Mouse (Mus musculus) lung, embryonic 16.5 days (tissue): ENCODE data around the gene Mxd3. TPM values are rescaled to one million over a fixed set of nuclear protein-coding genes. Genes with fewer than 3 reads are reported as not detected.

ENCODE experiments used
- ATAC-seq: fragments of 200-750 bp; cut with Nextera tagmentation; 2 replicates; pipeline ENCODE4 v1.8.0; 2017; ENCODE audit warnings: low read depth, mild to moderate bottlenecking, moderate library complexity
- H3K27ac ChIP-seq: fragments of 300-500 bp; sonication (generic); 2 replicates; pipeline ENCODE4 v1.5.1; 2014; ENCODE audit warnings: mild to moderate bottlenecking, control low read depth, low read length
- H3K27me3 ChIP-seq: fragments of 300-500 bp; sonication (generic); 2 replicates; pipeline ENCODE4 v1.6.1; 2014; ENCODE audit warnings: low read depth, low read length, mixed read lengths; ENCODE audit not compliant: control insufficient read depth, insufficient read depth
- H3K36me3 ChIP-seq: fragments of 300-500 bp; sonication (generic); 2 replicates; pipeline ENCODE4 v1.6.1; 2014; ENCODE audit warnings: low read length; ENCODE audit not compliant: control insufficient read depth, insufficient read depth
- H3K4me1 ChIP-seq: fragments of 300-500 bp; sonication (generic); replicated peaks from 2 replicates; pipeline ENCODE4 v1.6.1; 2014; ENCODE audit warnings: low read length, mixed read lengths; ENCODE audit not compliant: control insufficient read depth, insufficient read depth
- H3K4me2 ChIP-seq: fragments of 300-500 bp; sonication (generic); 2 replicates; pipeline ENCODE4 v1.6.1; 2014; ENCODE audit warnings: low read depth, low read length, control low read depth
- H3K4me3 ChIP-seq: fragments of 300-500 bp; sonication (generic); 2 replicates; pipeline ENCODE4 v1.5.1; 2014; ENCODE audit warnings: mild to moderate bottlenecking, low read length, control low read depth
- H3K9ac ChIP-seq: fragments of 300-500 bp; sonication (generic); 2 replicates; pipeline ENCODE4 v1.6.1; 2014; ENCODE audit warnings: low read length, control low read depth
- H3K9me3 ChIP-seq: fragments of 300-500 bp; sonication (generic); 2 replicates; pipeline ENCODE4 v1.6.1; 2016; ENCODE audit warnings: low read length; ENCODE audit not compliant: control insufficient read depth
- WGBS: fragments of 180-500 bp; shearing (Covaris S2); extraction: QIAGEN DNeasy Blood & Tissue Kit; methylation state at CpG from one replicate; pipeline ENCODE4 v1.1.7; 2014; 5-methylcytosine and 5-hydroxymethylcytosine counted together
- polyA plus RNA-seq: library from polyadenylated mRNA; unstranded; fragments of >200 nt; fragmentation: Nextera tagmentation; extraction: Ambion mirVana; gene quantifications from 2 replicates; pipeline ENCODE4 v1.2.1, GENCODE M21; 2015

Mxd3 gene
- polyA plus RNA-seq, 1 experiment from 2014 or later: 46.4 TPM

GRCm38 (mm10) chr13:55296760-55297159, 32.9 kb downstream of the Mxd3 start:
- H3K9ac ChIP-seq: no peak overlapping the region
- H3K36me3 ChIP-seq: peaks cover 39% of the 10 kb centered on the region
- H3K27ac ChIP-seq: no peak overlapping the region
- H3K27me3 ChIP-seq: no peaks in the 10 kb centered on the region
- no peaks in the 10 kb centered on the region for H3K4me1 ChIP-seq
- H3K4me3 ChIP-seq: no peak overlapping the region
- 92% methylated on average over 1 of the region's 1 CpGs for WGBS
- H3K4me2 ChIP-seq: no peak overlapping the region
- H3K9me3 ChIP-seq: no peaks in the 10 kb centered on the region
- no peak for ATAC-seq

GRCm38 (mm10) chr13:55288854-55289253, 40.8 kb downstream of the Mxd3 start:
- Histone ChIP-seq H3K9me3 (no peaks in the 10 kb centered on the region), H3K4me1 (no peaks in the 10 kb centered on the region), H3K27me3 (no peaks in the 10 kb centered on the region), H3K9ac (no peak overlapping the region), H3K36me3 (peaks cover 37% of the 10 kb centered on the region), H3K4me2 (no peak overlapping the region), H3K27ac (no peak overlapping the region), H3K4me3 (no peak overlapping the region)
- ATAC-seq: no peak
- WGBS: 85% methylated on average over 3 of the region's 3 CpGs

- H3K4me2 ChIP-seq: no peak overlapping the region
- peaks cover 42% of the 10 kb centered on the region for H3K36me3 ChIP-seq
- ATAC-seq: no peak
Measured at GRCm38 (mm10) chr13:55277646-55278045, 52.0 kb downstream of the Mxd3 start.

GRCm38 (mm10) chr13:55277203-55277602, 52.4 kb downstream of the Mxd3 start:
- Histone ChIP-seq H3K27me3 (no peaks in the 10 kb centered on the region), H3K27ac (no peak overlapping the region), H3K4me3 (no peak overlapping the region), H3K4me1 (no peaks in the 10 kb centered on the region), H3K9me3 (no peaks in the 10 kb centered on the region), H3K9ac (no peak overlapping the region), H3K36me3 (peaks cover 41% of the 10 kb centered on the region), H3K4me2 (no peak overlapping the region)
- WGBS: 86% methylated on average over 5 of the region's 5 CpGs
- ATAC-seq: no peak

More at GRCm38 (mm10) chr13:55277646-55278045, 52.0 kb downstream of the Mxd3 start:
- Histone ChIP-seq H3K9me3 (no peaks in the 10 kb centered on the region), H3K4me1 (no peaks in the 10 kb centered on the region), H3K27me3 (no peaks in the 10 kb centered on the region), H3K9ac (no peak overlapping the region), H3K27ac (no peak overlapping the region), H3K4me3 (no peak overlapping the region)
- 86% methylated on average over 5 of the region's 5 CpGs for whole genome bisulfite sequencing

Other genes with a start within 250 kb of the Mxd3 start
- gene Uimc1, start 229.5 kb downstream of the Mxd3 start, polyA plus RNA-seq: 30.9 and 34.7 TPM in 2 replicates
- gene Zfp346, start 224.5 kb downstream of the Mxd3 start, polyA plus RNA-seq: 15.1 and 20.0 TPM in 2 replicates
- not detected in 2 replicates for gene Gm17617, start 196.3 kb downstream of the Mxd3 start, polyA plus RNA-seq
- gene Fgfr4, start 177.2 kb downstream of the Mxd3 start, polyA plus RNA-seq: 26.3 and 27.7 TPM in 2 replicates
- gene Nsd1, start 120.0 kb downstream of the Mxd3 start, polyA plus RNA-seq: 50.7 and 56.2 TPM in 2 replicates
- gene Prelid1, start 9.3 kb downstream of the Mxd3 start, polyA plus RNA-seq: 466 and 483 TPM in 2 replicates
- gene Rab24, start 7.9 kb downstream of the Mxd3 start, polyA plus RNA-seq: 76.9 and 84.3 TPM in 2 replicates
- gene Lman2, start 33.0 kb upstream of the Mxd3 start, polyA plus RNA-seq: 101 and 103 TPM in 2 replicates
- 1.4 and 2.1 TPM in 2 replicates for gene Rgs14, start 39.9 kb upstream of the Mxd3 start, polyA plus RNA-seq
- gene Slc34a1, start 68.4 kb upstream of the Mxd3 start, polyA plus RNA-seq: not detected in 2 replicates
- gene Pfn3, start 85.4 kb upstream of the Mxd3 start, polyA plus RNA-seq: not detected in 2 replicates
- 0.23 and 2.7 TPM in 2 replicates for gene F12, start 97.0 kb upstream of the Mxd3 start, polyA plus RNA-seq
- gene Grk6, start 115.2 kb upstream of the Mxd3 start, polyA plus RNA-seq: 13.6 and 15.5 TPM in 2 replicates
- gene Prr7, start 134.4 kb upstream of the Mxd3 start, polyA plus RNA-seq: 0.25 and 0.46 TPM in 2 replicates
- gene Dbn1, start 158.3 kb upstream of the Mxd3 start, polyA plus RNA-seq: 100 and 115 TPM in 2 replicates
- gene Pdlim7, start 183.9 kb upstream of the Mxd3 start, polyA plus RNA-seq: 138 and 152 TPM in 2 replicates
- 3.5 and 3.8 TPM in 2 replicates for gene Dok3, start 199.5 kb upstream of the Mxd3 start, polyA plus RNA-seq
- 63.5 and 66.1 TPM in 2 replicates for gene Ddx41, start 206.8 kb upstream of the Mxd3 start, polyA plus RNA-seq
- gene Fam193b, start 241.3 kb upstream of the Mxd3 start, polyA plus RNA-seq: 34.0 and 36.4 TPM in 2 replicates
- 156 and 180 TPM in 2 replicates for gene Tmed9, start 243.9 kb upstream of the Mxd3 start, polyA plus RNA-seq